Mouse (Mus musculus) brain, embryonic 14.5 days (tissue): ENCODE measurements at regions not wholly inside any gene's neighbourhood (a gene's known extent, or its start where the extent isn't known, plus 50 kb on each side); places are given as distances from the start of the nearest gene placed in this dataset.

Experiments used
- DNase-seq: peaks from one replicate; pipeline ENCODE4 v3.0.0-alpha.2; 2011; ENCODE audit warnings: low read depth
- CTCF ChIP-seq: fragments of 200-500 bp; IDR thresholded peaks from 2 replicates; pipeline ENCODE4 v1.5.1; 2012; ENCODE audit warnings: inconsistent platforms, mild to moderate bottlenecking, moderate library complexity, borderline replicate concordance; ENCODE audit not compliant: insufficient read depth, insufficient read length; ENCODE audit errors: extremely low read depth
- POLR2A ChIP-seq: fragments of 200-500 bp; IDR thresholded peaks from 2 replicates; pipeline ENCODE4 v1.6.1; 2012; ENCODE audit warnings: mild to moderate bottlenecking, inconsistent platforms, borderline replicate concordance; ENCODE audit not compliant: poor library complexity, insufficient read depth, insufficient read length, severe bottlenecking; ENCODE audit errors: extremely low read depth

DNA sequence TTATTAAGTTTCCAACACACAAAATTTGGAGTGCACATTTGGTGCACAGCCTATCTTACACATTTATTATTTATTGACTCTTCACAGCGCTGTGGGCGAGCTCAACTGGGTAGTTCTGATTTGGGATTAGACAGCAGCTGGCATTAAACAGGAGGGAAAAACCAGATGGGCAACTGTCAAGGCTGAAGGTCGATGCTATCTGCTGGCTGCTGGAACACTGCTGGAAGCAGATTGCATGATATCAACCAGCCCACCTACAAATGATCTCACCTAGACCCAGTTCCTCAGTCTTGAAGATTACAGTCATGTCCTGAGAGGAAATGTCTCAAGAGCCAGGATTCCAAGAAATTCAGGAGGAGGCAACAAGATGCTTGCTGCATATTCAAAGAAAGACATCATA, 91.0 kb upstream of the Arid1b start:
- DNase-seq = no peak
- TF ChIP-seq CTCF (no peak), POLR2A (no peak)

DNA sequence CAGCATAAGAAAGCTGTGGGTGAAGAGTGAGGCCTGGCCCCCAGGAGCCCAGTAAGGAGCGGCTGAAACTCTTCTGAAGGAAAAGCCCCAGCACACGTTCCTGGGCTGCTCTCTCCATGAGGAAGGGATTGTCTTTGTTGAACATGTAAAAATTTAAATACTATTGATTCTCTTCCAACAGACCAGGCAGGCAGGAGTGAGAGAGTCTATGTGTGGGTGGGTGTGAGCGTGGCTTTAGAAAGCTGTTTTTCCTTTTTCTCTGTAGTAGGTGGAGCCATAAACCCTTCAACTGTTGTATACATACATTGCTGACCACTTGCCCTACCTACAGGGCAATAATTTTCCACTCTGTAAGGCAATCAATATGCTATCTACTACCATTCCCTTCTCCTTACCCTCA, 87.6 kb upstream of the Arid1b start:
- TF ChIP-seq POLR2A (no peak), CTCF (no peak)
- DNase-seq = peak; percentile 67

DNA sequence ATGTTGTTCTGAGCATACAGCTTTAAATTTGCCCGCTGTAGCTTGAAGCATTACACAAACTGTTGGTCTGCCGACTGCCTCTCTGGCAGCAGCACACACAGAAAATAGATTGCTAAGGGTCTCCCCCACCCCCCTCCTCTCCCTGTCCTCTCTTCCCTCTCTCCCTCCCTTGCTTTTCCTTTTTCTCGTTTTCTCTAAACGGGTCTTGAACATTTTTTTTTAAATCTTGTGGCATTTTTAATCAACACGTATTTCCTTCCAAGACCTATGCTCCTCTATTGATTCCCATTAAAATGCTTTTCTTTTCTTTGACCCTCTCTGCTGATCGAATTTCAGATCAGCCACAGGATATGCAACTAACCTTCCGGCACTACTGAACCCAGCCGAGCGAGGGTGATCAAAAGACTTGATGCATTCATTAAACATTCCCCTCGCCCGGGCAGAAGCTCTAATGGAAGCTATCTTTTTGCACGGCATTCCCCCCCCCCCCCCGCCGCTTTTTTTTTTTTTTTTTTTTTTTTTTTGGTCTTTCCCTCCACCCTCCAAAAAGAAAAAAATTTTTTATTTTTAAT, 86.9 kb upstream of the Arid1b start:
- TF ChIP-seq CTCF = no peak
- TF ChIP-seq POLR2A = no peak; the same call in 1 of the 2 replicates
- DNase-seq = peak; percentile 95

DNA sequence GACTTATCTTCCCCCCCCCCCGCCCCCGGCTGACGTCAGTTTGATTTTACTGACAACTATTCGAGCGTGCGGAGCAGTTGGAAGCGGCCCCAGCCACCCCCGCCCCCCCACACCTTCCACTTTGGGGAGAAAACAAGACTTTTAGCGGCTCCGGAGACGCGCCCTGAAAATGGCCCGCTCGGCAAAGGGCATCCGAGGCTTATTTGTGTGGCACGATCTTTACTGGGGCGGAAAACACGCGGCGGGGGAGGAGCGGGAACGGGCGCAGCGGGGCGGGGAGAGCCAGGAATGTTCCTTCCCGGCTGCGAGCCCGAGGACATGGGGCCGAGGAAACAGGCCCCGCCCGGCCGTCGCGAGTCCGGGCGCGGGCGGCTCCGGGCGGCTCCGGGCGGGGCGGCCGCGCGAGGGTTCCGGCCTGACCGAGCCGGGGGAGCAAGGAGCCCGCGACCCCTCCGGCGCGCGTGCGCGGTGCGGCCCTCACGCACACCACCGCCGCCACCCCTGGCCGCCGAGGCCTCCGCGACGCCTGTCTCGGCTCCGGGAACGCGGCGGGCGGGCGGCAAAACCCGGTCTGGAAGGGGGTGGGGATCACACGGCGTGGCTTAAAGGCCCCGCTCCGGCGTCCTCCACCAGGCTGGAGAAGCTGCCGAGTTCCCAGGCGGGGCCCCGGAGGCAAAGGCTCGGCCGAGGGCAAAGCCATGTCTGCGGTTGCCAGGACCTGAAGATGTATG, 86.1 kb upstream of the Arid1b start:
- no peak for TF ChIP-seq CTCF
- peak; percentile 83 for TF ChIP-seq POLR2A
- peak; percentile 97 for DNase-seq

DNA sequence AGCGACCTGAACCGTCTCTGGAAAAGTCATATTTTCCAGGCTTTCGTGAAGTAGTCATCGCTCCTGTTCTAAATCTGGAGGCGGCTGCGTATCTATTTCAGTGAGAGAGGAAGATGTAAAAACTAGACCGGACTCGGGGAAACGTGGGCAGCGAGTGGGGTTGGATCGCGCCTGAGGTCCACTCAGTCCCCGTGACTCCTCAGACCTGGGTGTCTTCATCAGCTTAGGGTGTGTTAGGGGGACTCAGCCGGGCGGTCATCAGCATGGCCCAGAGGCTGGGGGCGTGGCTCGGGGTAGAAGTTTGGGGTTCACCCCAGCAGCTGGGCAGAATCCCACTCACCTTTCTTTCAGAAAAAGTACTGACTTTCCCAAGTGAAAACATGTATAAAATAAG, 85.6 kb upstream of the Arid1b start:
- no peak for DNase-seq
- no peak for TF ChIP-seq CTCF
- TF ChIP-seq POLR2A = no peak

DNA sequence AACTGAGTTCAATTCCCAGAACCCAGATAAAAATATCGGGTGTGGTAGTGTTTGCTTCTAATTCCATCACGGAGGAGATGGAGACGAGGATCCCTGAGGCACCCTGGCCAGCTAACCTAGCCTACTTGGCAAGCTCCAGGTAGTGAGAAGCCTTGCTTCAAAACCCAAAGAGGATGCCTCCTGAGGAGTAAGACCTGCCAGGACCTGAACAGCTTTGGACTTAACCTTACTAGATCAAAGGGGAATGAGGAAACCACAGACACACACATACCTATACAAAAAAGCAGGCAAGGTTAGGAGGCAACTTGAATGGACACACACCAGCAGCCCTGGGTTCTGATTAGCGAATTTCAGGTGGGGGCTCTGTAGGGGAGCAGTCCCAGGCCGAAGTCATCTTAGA, 84.0 kb upstream of the Arid1b start:
- no peak for TF ChIP-seq CTCF
- TF ChIP-seq POLR2A = no peak
- no peak for DNase-seq

DNA sequence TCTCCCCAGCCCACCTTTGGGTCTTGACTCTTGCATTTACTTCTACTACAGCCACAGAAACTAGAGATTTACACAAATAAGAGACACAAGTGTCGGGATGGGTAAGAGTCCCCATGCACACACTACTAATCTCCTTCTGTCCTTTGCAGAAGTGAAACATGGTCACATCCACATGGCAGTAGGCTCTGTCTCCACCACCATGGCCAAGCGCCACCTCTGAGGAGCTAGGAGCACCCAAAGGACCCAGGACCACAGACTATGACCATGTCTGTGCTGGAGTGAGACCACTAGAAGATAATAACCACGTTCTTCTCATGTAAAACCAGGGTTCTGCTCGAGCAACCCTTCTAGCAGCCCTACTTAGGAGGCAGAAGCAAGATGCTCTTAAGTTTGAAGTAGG, 81.1 kb upstream of the Arid1b start:
- TF ChIP-seq POLR2A (no peak), CTCF (no peak)
- DNase-seq = no peak

GRCm38 (mm10) chr17:4919866-4920495, 74.2 kb upstream of the Arid1b start:
- DNase-seq = no peak
- TF ChIP-seq POLR2A = no peak
- TF ChIP-seq CTCF = no peak

GRCm38 (mm10) chr17:4921121-4921520, 73.0 kb upstream of the Arid1b start:
- TF ChIP-seq POLR2A (no peak), CTCF (no peak)
- DNase-seq = no peak

- no peak for DNase-seq
- no peak for TF ChIP-seq POLR2A
- no peak for TF ChIP-seq CTCF
Observed at GRCm38 (mm10) chr17:4928631-4929030, 65.5 kb upstream of the Arid1b start.

- no peak for DNase-seq
- no peak for TF ChIP-seq CTCF
- no peak for TF ChIP-seq POLR2A
Observed at GRCm38 (mm10) chr17:4935268-4935667, 58.9 kb upstream of the Arid1b start.
